Mouse (Mus musculus) lung, adult 2 months (tissue): ENCODE results near the gene Ndufs7.

Experiments
- CTCF ChIP-seq: fragments of 200-500 bp; IDR thresholded peaks from 2 replicates; pipeline ENCODE4 v1.5.1; 2011; ENCODE audit warnings: mild to moderate bottlenecking, low read length, control low read depth; ENCODE audit not compliant: insufficient read depth
- POLR2A ChIP-seq: fragments of 200-500 bp; IDR thresholded peaks from 2 replicates; pipeline ENCODE4 v1.6.1; 2011; ENCODE audit warnings: low read depth, mild to moderate bottlenecking, control low read depth, low read length, borderline replicate concordance; ENCODE audit errors: extremely low read depth

DNA sequence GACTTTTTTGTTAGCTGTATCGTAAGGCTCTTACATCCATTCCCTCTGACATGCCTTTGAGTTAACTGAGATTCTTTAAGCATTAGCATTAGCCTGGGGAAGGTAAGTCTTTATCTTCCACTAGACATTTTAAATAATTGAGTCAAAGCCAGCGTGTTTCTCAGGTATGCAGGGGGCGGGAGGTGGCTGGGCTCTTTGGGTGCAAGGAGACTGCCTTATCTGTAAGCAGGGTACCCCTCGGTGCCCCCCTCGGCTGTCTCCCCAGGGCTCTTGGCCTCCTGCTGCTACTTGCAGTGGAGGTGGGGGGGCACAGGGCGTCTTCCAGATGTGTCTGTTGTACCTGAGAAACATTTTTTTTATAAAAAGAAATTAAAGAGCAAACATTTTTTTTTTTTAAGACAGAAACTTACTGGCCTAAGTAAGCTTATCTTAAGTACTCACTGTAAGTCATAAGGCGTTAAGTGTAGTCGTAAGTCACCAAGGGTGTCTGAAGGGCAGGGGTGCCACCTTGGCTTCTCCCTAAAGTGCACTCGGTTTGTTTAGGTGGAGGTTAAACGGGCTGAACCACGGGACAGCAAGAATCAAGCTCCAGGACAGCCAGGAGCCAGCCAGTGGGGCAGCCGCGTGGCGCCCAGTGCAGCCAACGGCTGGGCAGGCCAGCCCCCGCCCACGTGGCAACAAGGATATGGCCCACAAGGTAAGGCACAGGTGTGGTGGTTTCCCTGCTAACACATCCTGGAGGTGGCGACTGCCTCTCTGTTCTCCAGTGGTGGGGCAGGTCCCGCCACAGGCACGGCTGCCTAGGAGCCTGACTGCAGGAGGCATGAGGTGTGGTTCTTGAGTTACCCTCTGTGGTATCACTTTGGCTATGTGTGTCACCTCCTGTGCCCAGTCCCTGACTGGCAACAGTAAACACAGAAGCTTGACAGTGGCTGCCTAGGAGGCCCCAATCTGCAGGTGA, 33.8 kb downstream of the Ndufs7 start:
- no peak for TF ChIP-seq CTCF
- no peak for TF ChIP-seq POLR2A
